Mouse (Mus musculus): ENCODE results near the gene Foxs1.

Foxs1 gene

DNA sequence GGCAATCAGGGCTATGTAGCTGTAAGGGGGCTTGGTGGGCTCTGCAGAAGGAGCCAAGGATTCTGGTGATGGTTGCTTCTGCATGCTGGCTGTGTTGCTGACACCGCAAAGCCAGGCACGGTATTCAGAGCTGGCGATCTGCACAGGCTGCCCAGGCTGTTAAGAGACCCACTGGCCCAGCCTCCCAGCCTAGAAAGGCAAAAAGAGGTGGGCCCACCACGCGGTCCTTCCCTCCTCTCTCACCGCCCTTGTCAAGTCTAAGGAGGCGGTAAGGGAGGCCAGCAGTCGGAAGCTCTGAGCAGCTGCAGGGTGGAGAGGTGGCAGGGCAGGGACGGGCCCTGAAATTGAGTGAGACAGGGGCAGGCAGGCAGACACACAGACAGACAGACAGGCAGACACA lies at the start of gene Foxs1:
TSS of gene Foxs1 (minus strand) at position 161 of the 400 bp plus-strand sequence.
- no peak for DNase-seq

DNA sequence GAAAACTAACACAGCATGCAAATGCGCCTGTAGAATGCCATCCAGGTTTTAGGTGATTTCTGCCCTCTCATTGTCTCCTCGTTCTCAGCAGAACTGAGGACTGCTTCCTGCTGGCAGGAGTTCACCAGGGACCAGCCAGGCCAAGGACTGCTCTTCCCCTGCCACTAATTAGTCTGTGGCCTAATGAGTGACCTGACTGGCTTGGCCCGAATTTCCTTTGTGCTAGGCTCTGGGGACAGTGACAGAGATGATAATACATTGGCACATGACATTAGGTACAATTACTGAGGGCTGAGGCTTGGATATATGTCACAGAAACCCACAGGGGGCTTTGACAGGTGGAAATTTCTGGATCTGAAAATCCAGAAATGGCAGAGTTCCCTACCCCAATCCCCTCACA lies 44.0 kb upstream of the Foxs1 start:
- DNase-seq: no peak

DNA sequence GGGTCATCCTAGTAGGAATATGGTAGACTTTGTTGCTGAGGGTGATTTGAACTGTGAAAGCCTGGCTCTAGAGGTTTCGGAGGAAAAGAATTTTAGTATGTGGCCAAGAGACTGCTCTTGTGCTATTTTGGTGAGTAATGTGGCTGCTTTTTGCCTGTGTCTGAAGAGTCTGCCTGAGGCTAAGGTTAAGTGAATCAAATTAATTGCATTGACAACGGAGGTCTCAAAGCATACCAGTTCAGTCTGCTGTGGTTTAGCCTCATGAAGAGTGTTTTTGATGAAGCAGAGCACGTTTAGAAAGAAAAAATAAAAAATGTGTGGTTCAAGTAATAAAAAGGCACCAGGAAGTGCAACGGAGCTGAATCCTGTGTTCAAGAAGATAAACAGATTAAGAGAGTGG lies 32.5 kb upstream of the Foxs1 start:
- DNase-seq: no peak

DNA sequence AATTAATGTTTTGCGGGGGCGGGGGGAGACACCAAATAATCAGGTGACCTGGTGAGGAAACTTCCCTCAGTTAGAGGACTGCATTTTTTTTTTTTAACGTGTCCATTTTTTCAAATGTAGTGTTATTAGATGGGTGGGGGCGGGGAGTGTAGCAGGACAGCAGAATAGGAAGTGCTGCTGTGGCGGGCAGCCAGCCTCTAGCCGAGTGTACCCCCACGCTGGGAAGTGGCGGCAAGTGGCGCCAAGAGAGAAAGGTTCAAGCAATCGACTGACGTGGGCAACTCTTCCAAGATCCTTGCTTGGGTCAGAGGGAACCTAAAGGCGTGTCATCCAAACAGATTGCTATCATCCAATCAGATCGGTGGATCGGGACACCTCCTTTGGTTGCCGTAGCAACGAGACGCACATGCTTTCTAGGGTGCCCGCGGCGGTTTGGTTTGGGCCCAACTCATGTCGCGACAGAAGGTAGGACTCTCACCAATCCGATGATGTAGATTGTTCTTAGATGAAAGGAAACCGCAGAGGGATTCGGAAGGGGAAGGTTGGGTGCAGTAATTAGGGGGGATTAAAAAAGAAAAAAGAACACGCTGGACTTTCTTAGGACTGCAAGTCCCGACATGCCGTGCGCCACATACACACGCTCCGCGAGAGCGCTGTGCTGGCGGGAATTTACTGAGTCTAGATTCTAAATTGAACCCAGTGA lies 29.2 kb upstream of the Foxs1 start, which contains the start of gene Ttll9:
TSS of gene Ttll9 (plus strand) at position 395 of the 703 bp plus-strand sequence.
- DNase-seq: peak; percentile 51

DNA sequence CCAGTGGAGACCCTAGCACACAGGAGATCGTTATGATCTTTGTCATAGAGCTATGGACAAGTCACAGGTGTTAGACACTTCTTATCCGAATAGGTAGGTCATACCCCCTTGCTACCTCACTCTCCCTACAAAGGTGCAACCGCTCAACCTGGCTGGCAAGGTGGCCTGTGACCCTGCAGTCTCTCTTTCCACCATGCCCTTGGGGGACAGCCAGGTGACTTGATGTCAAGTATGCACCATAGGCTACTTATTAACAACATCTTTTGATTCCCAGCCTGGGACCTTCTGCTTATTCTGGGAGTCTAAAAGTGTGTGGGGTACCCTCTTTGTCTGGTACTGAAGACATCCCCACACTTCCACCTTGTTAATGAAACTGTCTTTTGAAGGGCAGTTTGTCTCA lies 25.1 kb upstream of the Foxs1 start:
- DNase-seq: no peak

DNA sequence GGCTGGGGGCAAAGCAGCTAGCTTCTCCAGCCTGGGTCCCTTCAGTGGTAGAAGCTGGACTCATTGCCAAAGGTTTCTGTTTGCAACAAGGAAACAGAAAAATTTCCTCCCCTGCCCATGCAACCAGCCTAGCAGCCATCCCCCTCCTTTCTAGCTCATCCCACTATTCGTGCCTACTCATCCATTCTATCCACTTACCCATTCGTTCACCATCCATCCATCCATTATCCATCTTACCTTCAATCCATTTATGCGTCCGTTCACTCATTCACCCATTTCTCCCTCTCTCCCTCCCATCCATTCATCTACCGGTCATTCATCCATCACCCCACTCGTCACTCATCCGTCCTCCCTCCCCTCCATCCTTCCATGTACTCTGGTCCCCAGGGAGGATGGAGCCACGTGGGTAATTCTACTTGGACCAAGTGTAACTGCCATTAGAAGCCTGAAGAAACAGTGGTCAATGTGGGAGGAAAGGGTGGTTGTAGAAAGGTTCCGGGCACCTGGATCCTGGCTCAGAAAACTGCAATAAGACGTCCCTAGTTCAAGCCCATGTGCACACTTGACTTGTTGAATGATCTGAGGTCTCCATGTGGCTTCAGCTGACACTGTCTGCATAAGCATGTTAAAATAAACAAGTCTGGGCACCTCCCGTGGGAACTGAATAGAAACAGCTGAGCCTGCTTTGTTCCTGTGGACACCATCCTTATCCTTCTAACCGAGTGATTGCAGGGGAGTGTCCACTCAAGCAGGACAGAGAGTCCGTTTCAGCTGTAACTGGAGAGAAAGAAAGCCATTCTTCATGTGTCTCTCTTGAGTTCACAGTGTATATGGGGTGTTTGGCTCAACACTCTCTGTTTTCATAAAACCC lies 19.1 kb upstream of the Foxs1 start:
- DNase-seq: no peak

DNA sequence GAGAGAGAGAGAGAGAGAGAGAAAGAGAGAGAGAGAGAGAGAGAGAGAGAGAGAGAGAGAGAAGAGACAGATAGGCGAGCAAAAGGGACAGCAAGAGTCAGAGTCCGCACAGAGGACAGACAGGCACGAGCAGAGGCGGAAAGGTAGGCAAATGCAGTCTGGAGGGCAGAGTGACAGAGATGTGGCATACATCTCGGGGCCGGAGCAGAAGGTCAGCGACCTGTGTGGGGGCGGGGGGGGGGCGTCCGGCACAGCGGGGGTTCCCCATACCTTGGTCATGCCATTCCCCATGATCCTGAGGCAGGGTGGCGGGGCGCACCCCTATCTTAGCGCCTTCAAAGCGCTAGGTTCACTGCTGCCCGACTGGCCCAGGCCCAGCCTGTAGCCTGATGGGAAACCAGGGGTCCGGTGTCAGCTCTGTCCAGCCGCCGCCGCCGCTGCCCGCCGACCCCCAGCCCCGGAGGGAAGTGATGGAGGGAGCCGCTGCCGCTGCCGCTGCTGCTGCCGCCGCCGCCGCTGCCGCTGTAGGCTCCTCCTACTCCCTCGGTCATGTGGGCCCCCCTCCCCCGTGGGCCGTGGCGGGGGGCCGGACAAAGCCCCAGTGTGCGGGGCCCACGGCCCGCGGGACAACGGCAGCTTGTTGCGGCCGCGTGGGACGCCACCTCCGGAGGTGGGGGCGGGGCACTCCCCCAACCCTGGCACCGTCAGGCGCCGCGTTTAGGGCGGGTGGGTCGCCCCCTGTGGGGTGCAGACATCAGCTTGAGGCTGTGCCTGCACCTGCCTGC lies 18.2 kb upstream of the Foxs1 start, which contains the start of gene Dusp15:
TSS of gene Dusp15 (minus strand) at position 634 of the 785 bp plus-strand sequence.
- DNase-seq: peak; percentile 70

DNA sequence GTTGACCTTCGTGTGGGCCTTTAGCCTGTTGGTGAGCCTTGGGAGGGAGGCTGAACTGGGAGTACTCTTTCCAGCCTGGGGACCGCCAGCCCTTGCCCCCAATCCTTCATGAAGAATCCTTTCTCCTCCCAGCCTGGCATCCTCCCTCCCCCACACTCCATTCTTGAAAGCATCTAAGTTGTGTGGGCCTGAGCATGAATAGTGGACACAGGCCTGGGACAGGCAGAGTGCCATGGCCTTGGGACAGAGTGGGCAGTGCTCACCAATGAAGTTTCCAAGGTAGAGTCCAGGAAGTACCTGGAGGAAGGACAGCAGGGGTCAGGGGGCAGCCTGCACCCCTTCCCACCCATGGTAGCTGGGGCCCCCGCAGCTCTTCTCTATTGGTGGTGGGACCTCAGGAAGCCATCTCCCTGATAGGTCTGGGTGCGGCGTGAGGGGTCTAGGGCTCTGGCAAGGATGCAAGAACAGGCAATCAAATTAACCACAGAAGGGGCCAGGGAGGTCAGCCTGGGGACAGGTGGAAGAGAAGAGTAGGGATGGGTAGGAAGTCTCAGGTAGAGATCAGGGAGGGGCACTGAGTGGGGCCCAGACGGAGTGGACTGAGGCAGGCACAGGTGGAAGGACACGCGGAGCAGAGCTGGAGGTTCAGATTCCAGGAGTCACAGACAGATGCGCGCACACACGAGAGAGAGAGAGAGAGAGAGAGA lies 17.5 kb upstream of the Foxs1 start:
- no peak for DNase-seq

DNA sequence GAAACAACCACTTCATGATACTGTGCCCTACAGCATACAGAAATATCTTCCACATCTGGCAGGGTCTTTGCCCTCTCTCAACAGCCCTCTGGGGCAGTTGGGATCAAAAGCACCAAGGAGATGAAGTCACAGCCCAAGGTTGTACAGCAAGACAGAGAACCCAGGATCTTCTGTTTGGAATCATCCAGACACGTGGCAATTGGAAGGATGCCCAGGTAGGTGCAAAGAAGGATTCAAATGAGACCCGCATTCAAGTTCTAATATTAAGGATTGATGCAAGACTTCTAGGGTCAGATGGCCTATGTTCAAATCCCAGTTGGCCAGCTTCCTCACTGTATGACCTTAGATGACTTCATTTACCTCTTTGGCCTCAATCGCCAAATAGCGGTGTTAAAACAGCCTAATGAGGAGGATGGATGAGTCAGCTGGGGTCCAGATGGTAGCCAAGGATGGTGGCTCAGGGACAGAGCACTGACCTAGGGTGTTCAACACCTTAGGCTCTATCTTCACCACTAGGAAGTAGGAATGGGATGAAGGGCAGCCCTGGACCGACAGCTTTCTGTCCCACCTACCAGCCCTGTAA lies 15.5 kb upstream of the Foxs1 start:
- DNase-seq: no peak

DNA sequence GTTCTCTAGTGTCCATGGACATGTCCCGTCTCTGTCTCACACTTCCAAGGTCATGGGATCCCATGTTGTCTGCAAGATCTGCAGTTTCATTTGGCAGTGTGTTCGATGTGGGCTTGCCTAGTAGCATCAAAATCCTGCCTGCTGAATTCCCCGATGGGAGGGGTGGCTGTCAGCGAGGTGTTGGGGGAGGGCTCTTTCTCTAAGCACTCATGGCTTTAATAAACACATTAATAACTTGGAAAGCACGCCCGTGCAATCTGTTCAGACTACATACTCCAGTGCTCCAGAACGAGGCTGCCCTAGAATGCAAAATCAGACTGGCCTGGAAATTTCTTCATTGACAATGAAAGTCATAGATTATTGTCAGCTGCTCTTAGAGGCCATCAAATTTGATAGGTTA lies 14.1 kb upstream of the Foxs1 start:
- no peak for DNase-seq

DNA sequence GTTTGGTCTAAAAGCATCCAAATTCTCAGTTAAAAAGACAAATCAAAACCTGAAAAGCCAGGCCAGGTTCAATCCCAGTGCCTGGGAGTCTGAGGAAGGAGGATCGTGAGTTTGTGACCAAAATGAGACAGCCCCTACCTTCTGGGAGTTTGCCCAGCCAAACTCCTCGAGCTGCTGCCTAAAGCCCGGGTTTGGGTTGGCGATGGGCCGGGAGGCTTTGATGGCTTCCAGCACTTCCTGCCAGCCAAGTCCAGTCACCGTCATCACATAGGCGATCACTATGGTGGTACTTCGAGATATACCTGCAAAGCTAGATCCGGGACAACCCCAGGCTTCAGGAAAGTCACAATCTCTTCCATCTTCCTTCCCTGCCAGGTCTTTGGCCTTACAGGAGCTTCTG lies 11.0 kb upstream of the Foxs1 start:
- DNase-seq: no peak

DNA sequence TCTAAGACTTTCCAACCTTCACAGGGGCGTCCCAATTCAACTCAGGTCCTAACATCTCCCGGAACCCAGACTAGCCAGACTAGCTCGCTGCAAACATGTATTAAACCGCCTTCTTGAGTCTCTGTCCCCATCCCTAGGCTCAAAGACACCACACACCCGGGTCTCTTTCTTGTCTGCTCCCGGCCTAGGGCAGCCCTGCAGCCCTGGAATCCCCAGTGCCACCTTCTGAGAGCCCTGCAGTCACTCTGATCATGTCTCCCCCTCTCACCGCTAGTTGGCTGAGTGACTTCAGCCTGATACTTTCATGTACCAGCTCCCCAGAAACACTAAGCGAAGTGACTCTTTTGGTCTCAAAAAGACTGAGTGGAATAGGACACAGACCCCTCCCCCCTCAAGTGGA lies 10.6 kb upstream of the Foxs1 start:
- DNase-seq: no peak

DNA sequence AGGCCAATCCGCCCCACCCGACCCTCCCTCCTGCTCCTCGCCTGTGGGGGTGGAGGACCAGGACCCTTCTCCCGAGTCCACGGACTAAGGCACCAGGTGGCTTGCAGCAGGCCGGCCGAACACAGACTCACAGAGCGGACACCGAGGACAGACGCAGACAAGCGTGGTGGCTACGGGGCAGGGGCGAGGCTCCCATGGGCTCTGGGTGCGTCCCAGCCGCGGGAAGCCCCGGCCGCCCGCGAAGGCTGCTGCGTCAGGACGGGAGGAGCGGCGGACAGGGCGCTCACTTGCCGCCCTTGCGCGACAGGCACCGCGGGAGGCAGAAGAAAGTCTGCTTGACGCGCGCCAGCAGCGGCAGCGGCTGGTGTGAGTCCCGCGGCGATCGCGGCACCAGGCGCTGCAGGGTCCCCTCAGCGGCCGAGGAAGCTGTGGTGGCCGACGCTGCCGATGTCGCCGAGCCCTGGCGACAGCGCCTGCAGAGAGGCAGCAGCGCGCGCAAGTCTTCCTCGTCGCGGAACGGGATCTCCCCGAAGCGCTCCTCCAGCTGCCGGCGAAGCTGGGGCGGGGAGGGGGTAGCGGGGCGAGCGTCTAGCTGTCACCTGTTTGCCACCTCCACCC lies 10.0 kb upstream of the Foxs1 start:
- DNase-seq: peak; percentile 38

DNA sequence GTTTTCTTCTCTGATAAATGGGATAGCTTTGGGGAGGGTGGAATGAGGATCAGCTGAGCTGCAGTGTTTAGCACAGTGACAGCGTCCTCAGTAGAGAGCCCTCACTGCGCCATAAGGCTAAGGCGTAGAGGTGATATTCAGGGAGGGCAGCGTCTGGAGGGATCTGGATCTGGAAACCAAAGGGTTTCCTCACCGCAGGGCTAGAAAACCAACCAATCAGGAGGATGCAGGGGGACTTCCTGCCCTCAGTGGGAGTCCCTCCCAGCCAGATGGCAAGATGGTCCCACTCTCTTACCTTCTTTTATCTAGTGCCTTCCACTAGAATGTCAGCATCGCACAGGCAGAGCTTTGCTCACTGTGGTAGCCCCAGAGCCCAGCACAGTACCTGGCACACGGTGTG lies 8.8 kb upstream of the Foxs1 start:
- no peak for DNase-seq

DNA sequence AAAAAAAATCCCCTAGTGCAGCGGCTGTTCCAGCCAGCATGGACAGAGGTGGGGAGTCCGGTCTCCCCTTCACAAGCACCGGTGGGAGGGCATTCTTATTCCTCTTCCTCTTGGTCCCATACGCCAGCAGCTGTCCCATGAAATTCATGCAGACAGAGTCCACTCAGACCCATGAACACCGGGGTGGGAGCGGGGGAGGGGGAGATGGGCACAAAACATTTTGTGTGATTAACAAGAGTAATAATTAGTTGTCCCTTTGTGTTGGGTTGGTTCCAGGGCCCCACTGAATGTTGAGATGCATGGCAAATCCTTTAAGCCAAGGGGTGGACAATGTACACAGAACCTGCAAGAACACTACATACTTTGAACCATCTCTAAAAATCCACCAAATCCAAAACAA lies 8.1 kb upstream of the Foxs1 start:
- DNase-seq: no peak

DNA sequence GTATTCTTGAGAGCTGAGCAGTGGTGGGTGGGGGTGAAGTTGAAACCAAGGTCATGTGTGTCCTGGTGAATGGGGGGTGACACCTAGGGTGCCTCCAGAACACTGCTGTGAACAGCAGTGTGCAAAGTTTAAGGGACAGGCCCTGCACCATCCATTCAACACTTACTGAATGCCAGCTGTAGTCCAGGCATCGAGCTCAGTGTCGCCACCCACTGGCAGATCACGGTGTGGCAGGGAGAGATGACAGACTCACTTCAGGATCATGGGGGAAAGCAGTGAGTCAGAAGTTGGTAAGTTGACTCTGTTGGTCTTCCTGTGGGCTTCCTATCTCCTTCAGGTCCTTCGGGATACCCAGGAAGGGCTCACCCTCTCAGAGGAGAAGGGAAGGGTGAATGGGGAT lies 6.8 kb upstream of the Foxs1 start:
- DNase-seq: peak; percentile 80

DNA sequence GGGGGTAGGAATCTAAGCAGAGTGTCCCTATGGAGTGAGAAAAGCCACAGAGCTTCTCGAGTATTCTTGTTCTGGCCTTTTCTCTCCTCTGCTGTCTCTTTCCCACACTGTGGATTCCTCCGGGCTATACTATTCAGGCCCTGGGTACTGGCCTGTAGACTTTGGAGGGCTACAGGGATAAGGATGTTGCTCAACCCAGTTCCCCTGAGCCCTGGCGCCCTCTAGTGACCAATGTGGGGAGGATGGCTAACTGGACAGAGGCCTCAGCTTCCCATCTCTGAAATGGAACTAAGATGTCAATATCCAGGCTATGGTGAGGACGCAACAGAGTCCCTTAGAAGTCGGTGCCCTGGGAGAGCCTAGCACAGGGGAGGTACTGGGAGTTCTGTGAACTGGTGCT lies 606 bp upstream of the Foxs1 start:
- peak; percentile 65 for DNase-seq

DNA sequence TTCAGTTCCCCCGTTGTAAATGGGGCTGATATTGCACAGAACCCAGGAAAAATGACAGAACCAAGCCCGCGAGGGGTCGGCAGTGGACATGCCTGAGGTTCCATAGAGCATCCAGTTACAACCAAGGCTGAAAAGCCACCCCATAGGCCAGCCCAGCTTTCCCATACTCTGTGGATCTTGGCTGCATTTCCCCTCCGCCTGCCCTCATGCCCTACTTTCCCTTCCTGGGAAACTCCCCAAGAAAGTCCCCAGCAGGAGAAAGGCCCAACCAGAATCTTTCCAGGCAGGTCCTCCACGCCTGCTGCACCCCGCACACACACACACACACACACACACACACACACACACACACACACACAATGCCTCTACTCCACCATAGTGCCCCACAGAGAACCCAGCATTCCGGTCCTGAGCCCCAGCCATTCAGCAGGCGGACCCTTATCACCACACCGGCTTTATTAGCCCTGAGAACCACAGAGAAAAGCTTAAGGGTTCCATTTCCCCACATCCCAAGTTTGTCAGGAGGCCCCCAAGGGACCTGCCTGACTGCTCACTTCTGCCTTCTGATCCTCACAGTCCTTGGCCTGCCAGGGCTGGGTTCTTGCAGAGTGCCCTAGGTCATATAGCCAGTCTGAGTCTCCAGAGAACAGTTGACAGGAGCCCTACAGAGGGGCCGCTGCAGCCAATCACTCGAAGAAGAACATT lies 1.4 kb downstream of the Foxs1 start:
- no peak for DNase-seq

DNA sequence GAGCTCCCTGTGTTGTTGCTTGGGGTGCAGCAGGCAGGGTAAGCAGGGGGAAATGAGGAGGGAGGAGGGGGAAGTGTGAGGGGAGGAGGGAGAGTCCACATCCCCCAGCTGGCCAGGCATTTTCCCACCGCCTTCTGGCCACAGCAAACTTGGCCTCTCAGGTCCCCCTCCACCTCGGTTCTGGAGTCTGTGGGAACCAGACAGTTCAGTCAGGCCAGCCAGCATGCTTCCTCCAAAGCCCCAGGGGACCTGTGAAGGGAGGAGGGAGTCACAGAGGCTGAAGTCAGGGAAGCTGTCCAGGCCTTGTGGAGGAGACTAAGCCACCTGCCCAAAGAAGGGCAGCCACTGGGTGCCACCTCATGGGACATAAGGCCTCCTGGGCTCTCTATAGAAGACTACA lies 2.7 kb downstream of the Foxs1 start:
- DNase-seq: no peak

DNA sequence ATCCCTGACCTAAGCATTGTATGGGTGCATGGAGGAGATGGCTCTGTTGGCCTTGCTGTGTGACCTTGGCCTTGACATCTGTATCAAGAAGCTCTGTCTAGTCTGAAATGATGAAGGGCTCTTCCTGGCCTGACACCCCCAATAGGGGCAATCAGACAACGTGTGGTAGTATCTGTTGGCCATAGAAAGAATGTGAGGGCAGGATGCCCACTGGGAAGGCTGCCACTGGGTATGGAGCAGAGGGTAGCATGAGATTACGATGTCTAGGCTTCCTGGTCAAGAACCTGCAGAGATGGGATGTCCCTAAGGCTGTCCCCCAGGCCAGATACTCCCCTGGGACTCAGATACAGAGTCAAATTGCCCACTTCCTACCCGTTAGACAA lies 4.0 kb downstream of the Foxs1 start:
- DNase-seq: no peak

Measured in thymus, postnatal 4 days (tissue).